Mouse (Mus musculus) frontal cortex, postnatal 36 days (tissue): ENCODE measurements around the gene Tut1.
"Not testable (repeated sequence)": the region's sequence is repeated elsewhere in the genome, so short reads cannot be mapped to it uniquely, and the experiment has no call there.

ENCODE experiments used
- DNase-seq, 2 experiments: peaks; one replicate each; pipeline ENCODE4 v3.0.0; 2022; ENCODE audit warnings: low spot score in 2 of 2

The Tut1 gene

GRCm38 (mm10) chr19:9006915-9007314 is 53.3 kb downstream of the Tut1 start:
- DNase-seq = not testable (repeated sequence)
